Mouse (Mus musculus) spleen, adult 18-20 months (tissue): Measurements from ENCODE around the gene Stim1.
A peak's percentile ranks its signal among the peaks of the same experiment; 100 is the strongest.

ENCODE experiments used
- DNase-seq, 2 experiments: peaks; one replicate each; pipeline ENCODE4 v3.0.0; 2022; ENCODE audit warnings: mixed read lengths in 2 of 2

The Stim1 gene

GRCm38 (mm10) chr7:102267601-102268394 lies at the start of gene Stim1:
TSS of gene Stim1 (plus strand) at chr7:102267806.
- peak in 1 of 2 experiments; percentile 58 for DNase-seq

GRCm38 (mm10) chr7:102221899-102222298 lies 45.7 kb upstream of the Stim1 start:
- no peak for DNase-seq

- no peak for DNase-seq
Measured at GRCm38 (mm10) chr7:102222336-102222735, 45.3 kb upstream of the Stim1 start.

GRCm38 (mm10) chr7:102222830-102223556 lies 44.6 kb upstream of the Stim1 start:
- peak; percentile 61 to 73 for DNase-seq

GRCm38 (mm10) chr7:102223883-102224738 lies 43.5 kb upstream of the Stim1 start:
- DNase-seq = no peak

- DNase-seq = no peak
Measured at GRCm38 (mm10) chr7:102226051-102226450, 41.6 kb upstream of the Stim1 start.

- DNase-seq = no peak
Measured at GRCm38 (mm10) chr7:102228049-102228670, 39.4 kb upstream of the Stim1 start.

GRCm38 (mm10) chr7:102229814-102230213 lies 37.8 kb upstream of the Stim1 start:
- no peak for DNase-seq

- no peak for DNase-seq
Measured at GRCm38 (mm10) chr7:102233059-102233458, 34.5 kb upstream of the Stim1 start.

- no peak for DNase-seq
Measured at GRCm38 (mm10) chr7:102238686-102239286, 28.8 kb upstream of the Stim1 start.

GRCm38 (mm10) chr7:102239591-102239990 lies 28.0 kb upstream of the Stim1 start:
- no peak for DNase-seq

GRCm38 (mm10) chr7:102242371-102242770 lies 25.2 kb upstream of the Stim1 start:
- no peak for DNase-seq

GRCm38 (mm10) chr7:102242917-102243316 lies 24.7 kb upstream of the Stim1 start:
- no peak for DNase-seq

- peak; percentile 32 to 49 for DNase-seq
Measured at GRCm38 (mm10) chr7:102243870-102244269, 23.7 kb upstream of the Stim1 start.

- no peak for DNase-seq
Measured at GRCm38 (mm10) chr7:102244782-102245535, 22.6 kb upstream of the Stim1 start.

- DNase-seq = peak in 1 of 2 experiments; percentile 35
Measured at GRCm38 (mm10) chr7:102245775-102246174, 21.8 kb upstream of the Stim1 start.

- no peak for DNase-seq
Measured at GRCm38 (mm10) chr7:102246265-102246664, 21.3 kb upstream of the Stim1 start.

GRCm38 (mm10) chr7:102246956-102247797 lies 20.4 kb upstream of the Stim1 start:
- DNase-seq = no peak

GRCm38 (mm10) chr7:102248691-102249404 lies 18.8 kb upstream of the Stim1 start:
- DNase-seq = peak; percentile 40 to 50

- DNase-seq = peak; percentile 63 to 65
Measured at GRCm38 (mm10) chr7:102249531-102249895, 18.1 kb upstream of the Stim1 start.
